Mouse (Mus musculus) forebrain, embryonic 14.5 days (tissue): ENCODE measurements around the gene B230307C23Rik. TPM values are rescaled to one million over a fixed set of nuclear protein-coding genes. Genes with fewer than 3 reads are reported as not detected.

Experiments
- ATAC-seq: fragments of 200-750 bp; cut with Nextera tagmentation; 2 replicates; pipeline ENCODE4 v1.8.0; 2017; ENCODE audit warnings: mild to moderate bottlenecking, moderate library complexity
- DNase-seq: peaks from one replicate; pipeline ENCODE4 v3.0.0-alpha.2; 2015; ENCODE audit warnings: low spot score
- H3K27ac ChIP-seq: fragments of 300-500 bp; sonication (generic); 2 replicates; pipeline ENCODE4 v1.5.1; 2014; ENCODE audit warnings: low read depth, mild to moderate bottlenecking, control low read depth, low read length, moderate library complexity
- H3K27me3 ChIP-seq: fragments of 300-500 bp; sonication (generic); replicated peaks from 2 replicates; pipeline ENCODE4 v1.6.1; 2014; ENCODE audit warnings: low read length, control low read depth, mixed read lengths; ENCODE audit not compliant: control insufficient read depth, insufficient read depth
- H3K36me3 ChIP-seq: fragments of 300-500 bp; sonication (generic); 2 replicates; pipeline ENCODE4 v1.6.1; 2014; ENCODE audit warnings: low read length, control low read depth; ENCODE audit not compliant: control insufficient read depth, insufficient read depth
- H3K4me1 ChIP-seq: fragments of 300-500 bp; sonication (generic); 2 replicates; pipeline ENCODE4 v1.6.1; 2014; ENCODE audit warnings: antibody characterized with exemption, low read length, control low read depth; ENCODE audit not compliant: control insufficient read depth, insufficient read depth
- H3K4me2 ChIP-seq: fragments of 300-500 bp; sonication (generic); 2 replicates; pipeline ENCODE4 v1.6.1; 2014; ENCODE audit warnings: mild to moderate bottlenecking, control low read depth, low read length
- H3K4me3 ChIP-seq: fragments of 300-500 bp; sonication (generic); 2 replicates; pipeline ENCODE4 v1.5.1; 2014; ENCODE audit warnings: low read depth, low read length, control low read depth
- H3K9ac ChIP-seq: fragments of 300-500 bp; sonication (generic); 2 replicates; pipeline ENCODE4 v1.6.1; 2014; ENCODE audit warnings: mild to moderate bottlenecking, low read length, control low read depth, moderate library complexity
- H3K9me3 ChIP-seq: fragments of 300-500 bp; sonication (generic); replicated peaks from 2 replicates; pipeline ENCODE4 v1.6.1; 2016; ENCODE audit warnings: low read length, control low read depth, mixed read lengths; ENCODE audit not compliant: control insufficient read depth
- WGBS: fragments of 180-500 bp; shearing (Covaris S2); extraction: QIAGEN DNeasy Blood & Tissue Kit; methylation state at CpG from one replicate; pipeline ENCODE4 v1.1.7; 2014; 5-methylcytosine and 5-hydroxymethylcytosine counted together
- polyA plus RNA-seq: library from polyadenylated mRNA; unstranded; fragments of >200 nt; fragmentation: Nextera tagmentation; extraction: Ambion mirVana; gene quantifications from 2 replicates; pipeline ENCODE4 v1.2.1, GENCODE M21; 2014

Gene B230307C23Rik
- 27.3 and 31.0 TPM in 2 replicates for polyA plus RNA-seq

DNA sequence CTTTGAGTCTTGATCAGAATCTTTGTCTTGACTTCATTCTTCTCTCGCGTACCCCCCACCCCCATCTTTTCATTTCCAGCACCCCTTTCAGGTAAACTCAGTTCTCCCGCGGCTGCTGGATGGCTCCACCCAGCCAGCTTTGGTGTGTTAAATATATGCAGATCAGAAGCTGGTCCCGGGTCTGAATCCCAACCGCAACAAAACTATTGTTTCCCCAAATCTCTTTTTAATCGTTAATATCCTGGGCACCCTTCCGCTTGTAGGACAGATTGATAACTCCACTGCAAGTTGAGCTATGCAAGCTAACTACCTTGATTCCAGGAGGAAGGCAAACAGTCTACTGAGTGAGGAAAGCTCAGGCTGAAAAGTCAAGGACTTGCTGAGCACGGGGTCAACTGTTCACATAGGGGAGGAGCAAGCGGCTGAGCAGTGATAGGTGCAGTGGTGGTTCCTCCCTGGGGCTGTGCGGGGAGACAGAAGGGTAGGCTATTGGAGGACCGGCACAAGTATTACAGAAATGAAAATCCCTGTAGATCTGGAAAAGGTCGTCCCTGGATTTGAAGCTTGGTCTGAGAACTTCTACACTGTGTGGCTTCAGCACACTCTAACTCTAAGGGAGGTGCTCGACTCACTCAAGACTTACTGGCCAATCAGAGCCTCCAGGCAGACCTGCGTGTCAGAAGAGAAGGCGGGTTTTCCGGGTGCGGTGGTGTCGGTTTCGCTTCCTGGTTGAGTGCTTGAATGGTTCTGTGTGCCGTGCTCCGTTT, at the start of gene B230307C23Rik:
TSS of gene B230307C23Rik (plus strand) at position 700 of the 767 bp plus-strand sequence.
- peak within 1 kb of the TSS; percentile 60 for H3K4me2 ChIP-seq
- H3K4me1 ChIP-seq, result peaks cover 13% of the 10 kb centered on the region; the same call in 1 of the 2 replicates
- H3K4me3 ChIP-seq, result peak within 1 kb of the TSS; percentile 50
- DNase-seq, result peak; percentile 92
- H3K36me3 ChIP-seq, result no peaks in the 10 kb centered on the region
- H3K9me3 ChIP-seq, result no peaks in the 10 kb centered on the region
- 2% methylated on average over 22 of the region's 22 CpGs for WGBS
- H3K27ac ChIP-seq, result no peak within 1 kb of the TSS
- peak within 1 kb of the TSS; percentile 61 for H3K9ac ChIP-seq
- H3K27me3 ChIP-seq, result no peaks in the 10 kb centered on the region
- peak; percentile 99 for ATAC-seq

DNA sequence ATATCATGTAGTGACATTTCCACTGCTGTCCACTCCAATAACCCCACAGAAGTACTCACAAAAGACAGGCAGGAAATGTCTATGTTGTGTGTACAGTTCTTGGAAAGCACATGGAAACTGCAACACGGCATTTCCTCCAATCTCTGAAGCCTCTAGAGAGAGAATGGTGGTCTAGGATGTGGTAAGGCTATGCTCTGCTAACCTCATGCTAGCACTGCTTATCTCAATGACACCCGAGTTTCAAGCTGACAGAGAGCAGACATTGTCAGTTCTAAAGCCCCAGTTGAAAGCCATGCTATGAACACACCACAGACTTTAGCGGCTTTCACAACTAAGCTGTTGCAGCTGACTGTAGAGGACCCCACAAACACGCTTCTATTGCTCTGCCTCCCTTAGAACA, 48.3 kb upstream of the B230307C23Rik start:
- Histone ChIP-seq H3K27me3 (no peaks in the 10 kb centered on the region), H3K36me3 (peaks cover 47% of the 10 kb centered on the region)

GRCm38 (mm10) chr16:97950061-97950460, 47.1 kb upstream of the B230307C23Rik start:
- ATAC-seq, result no peak
- Histone ChIP-seq H3K4me2 (no peak overlapping the region), H3K9ac (no peak overlapping the region), H3K36me3 (peaks cover 56% of the 10 kb centered on the region), H3K27ac (no peak overlapping the region), H3K4me1 (no peaks in the 10 kb centered on the region), H3K27me3 (no peaks in the 10 kb centered on the region), H3K4me3 (no peak overlapping the region), H3K9me3 (no peaks in the 10 kb centered on the region)
- 95% methylated on average over 8 of the region's 8 CpGs for WGBS
- DNase-seq, result no peak

More for the DNA sequence above, 48.3 kb upstream of the B230307C23Rik start:
- Histone ChIP-seq H3K4me1 (no peaks in the 10 kb centered on the region), H3K9me3 (no peaks in the 10 kb centered on the region), H3K4me3 (no peak overlapping the region), H3K9ac (no peak overlapping the region), H3K27ac (no peak overlapping the region), H3K4me2 (no peak overlapping the region)
- ATAC-seq, result no peak
- DNase-seq, result no peak
- WGBS, result 81% methylated on average over 4 of the region's 4 CpGs

DNA sequence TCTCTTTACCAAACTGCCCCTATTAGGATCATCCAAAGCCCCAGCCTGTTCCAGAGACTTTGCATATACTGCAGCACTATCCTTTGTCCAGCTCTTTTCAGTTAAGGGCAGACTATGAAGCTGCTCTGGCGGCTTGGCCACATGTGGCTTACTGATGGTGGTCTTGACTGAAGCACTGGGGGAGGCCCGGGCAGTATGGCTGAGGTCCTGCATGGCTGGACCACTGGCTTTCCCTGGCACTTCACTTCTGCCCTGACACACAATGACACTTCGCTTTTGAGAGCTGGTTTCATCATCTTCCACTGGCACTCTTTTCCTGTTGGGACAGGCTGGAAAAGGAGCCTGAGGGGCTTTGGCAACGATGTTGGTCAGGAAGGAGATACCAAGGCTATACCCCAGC, 44.7 kb upstream of the B230307C23Rik start:
- Histone ChIP-seq H3K36me3 (peaks cover 67% of the 10 kb centered on the region), H3K9me3 (no peaks in the 10 kb centered on the region), H3K4me1 (no peaks in the 10 kb centered on the region), H3K4me3 (no peak overlapping the region), H3K27me3 (no peaks in the 10 kb centered on the region), H3K9ac (no peak overlapping the region), H3K4me2 (no peak overlapping the region), H3K27ac (no peak overlapping the region)
- WGBS, result 94% methylated on average over 4 of the region's 4 CpGs
- DNase-seq (no peak), ATAC-seq (no peak)

DNA sequence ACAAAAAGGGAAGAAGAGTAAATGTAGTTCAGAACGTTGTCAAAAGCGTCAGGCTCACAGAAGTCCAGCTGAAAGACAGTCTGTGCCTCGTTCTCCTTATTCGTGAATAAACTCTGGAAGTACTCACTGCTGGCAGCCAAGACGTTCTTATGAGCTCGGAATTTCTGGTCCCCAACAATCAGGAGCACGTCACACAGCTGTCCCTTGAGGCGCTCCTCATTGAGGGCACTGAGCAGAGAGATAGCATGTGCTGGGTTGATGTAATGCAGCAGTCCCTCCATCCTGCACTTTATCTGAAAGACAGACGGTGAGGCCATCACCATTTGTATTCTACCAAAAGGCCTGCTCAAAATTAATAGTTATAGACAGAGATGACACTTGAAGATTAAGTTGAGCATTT, 44.3 kb upstream of the B230307C23Rik start:
- Histone ChIP-seq H3K27me3 (no peaks in the 10 kb centered on the region), H3K9ac (no peak overlapping the region), H3K4me1 (no peaks in the 10 kb centered on the region), H3K36me3 (peaks cover 67% of the 10 kb centered on the region), H3K27ac (no peak overlapping the region), H3K4me3 (no peak overlapping the region), H3K4me2 (no peak overlapping the region), H3K9me3 (no peaks in the 10 kb centered on the region)
- WGBS, result 87% methylated on average over 9 of the region's 9 CpGs
- no peak for ATAC-seq
- DNase-seq, result no peak

DNA sequence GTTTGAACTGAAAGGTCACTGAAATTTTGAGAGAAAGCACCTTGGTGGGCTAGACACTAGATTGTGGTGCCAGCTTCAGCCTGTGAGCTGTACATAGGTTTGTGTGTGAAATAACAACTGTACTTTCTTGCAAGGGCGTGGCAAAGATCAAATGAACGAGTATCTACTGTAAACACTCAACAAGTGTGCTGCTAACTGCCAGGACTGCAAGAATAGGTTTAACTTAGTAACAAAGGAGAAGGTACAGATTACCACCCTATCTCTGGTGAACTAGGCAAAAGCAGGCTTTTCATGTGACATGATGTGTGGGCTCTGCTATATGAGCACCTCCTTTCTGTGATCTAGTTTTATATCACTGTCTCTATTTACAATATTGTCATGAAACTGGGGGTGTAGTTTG, 43.8 kb upstream of the B230307C23Rik start:
- Histone ChIP-seq H3K9me3 (no peaks in the 10 kb centered on the region), H3K4me1 (no peaks in the 10 kb centered on the region), H3K27me3 (no peaks in the 10 kb centered on the region), H3K27ac (no peak overlapping the region), H3K4me3 (no peak overlapping the region), H3K9ac (no peak overlapping the region), H3K36me3 (peaks cover 67% of the 10 kb centered on the region), H3K4me2 (no peak overlapping the region)
- DNase-seq, result no peak
- WGBS, result 95% methylated on average over 2 of the region's 2 CpGs
- no peak for ATAC-seq

- WGBS, result 86% methylated on average over 2 of the region's 2 CpGs
- no peak for ATAC-seq
- no peak overlapping the region for H3K4me2 ChIP-seq
- no peak overlapping the region for H3K27ac ChIP-seq
- H3K9me3 ChIP-seq, result no peaks in the 10 kb centered on the region
- H3K4me3 ChIP-seq, result no peak overlapping the region
- DNase-seq, result no peak
- H3K36me3 ChIP-seq, result peaks cover 47% of the 10 kb centered on the region
- H3K27me3 ChIP-seq, result no peaks in the 10 kb centered on the region
- H3K4me1 ChIP-seq, result 0 out of 2 replicates have a peak, but pooled peaks cover 2% of the 10 kb centered on the region
- H3K9ac ChIP-seq, result no peak overlapping the region
Observed at GRCm38 (mm10) chr16:97956011-97956410, 41.1 kb upstream of the B230307C23Rik start.

DNA sequence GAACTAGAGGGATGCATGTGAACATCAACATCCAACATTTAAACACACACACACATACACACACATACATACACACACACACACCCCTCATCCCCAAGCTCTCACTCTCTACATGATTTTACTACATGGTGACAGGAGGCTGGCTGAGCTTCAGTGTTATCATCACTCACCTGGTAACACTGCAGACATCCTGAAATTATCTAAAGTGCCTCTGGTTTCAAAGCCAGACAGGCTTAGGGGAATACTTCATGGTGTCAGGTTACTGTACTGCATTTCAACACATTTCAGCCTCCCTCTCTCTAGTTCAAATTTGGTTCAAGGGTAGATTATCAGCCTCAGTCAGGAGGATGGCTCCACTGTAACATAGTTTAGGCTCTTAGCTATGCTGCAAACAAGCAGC, 39.5 kb upstream of the B230307C23Rik start:
- Histone ChIP-seq H3K27ac (no peak overlapping the region), H3K4me2 (no peak overlapping the region), H3K9ac (no peak overlapping the region), H3K4me3 (no peak overlapping the region), H3K36me3 (peaks cover 31% of the 10 kb centered on the region), H3K9me3 (no peaks in the 10 kb centered on the region), H3K4me1 (peaks cover 8% of the 10 kb centered on the region; the same call in 1 of the 2 replicates), H3K27me3 (no peaks in the 10 kb centered on the region)
- DNase-seq (no peak), ATAC-seq (no peak)

- peaks cover 23% of the 10 kb centered on the region for H3K36me3 ChIP-seq
- no peak overlapping the region for H3K9ac ChIP-seq
- ATAC-seq (no peak), DNase-seq (no peak)
- H3K9me3 ChIP-seq, result no peaks in the 10 kb centered on the region
- no peak overlapping the region for H3K27ac ChIP-seq
- no peak overlapping the region for H3K4me3 ChIP-seq
- H3K4me2 ChIP-seq, result no peak overlapping the region
- H3K27me3 ChIP-seq, result no peaks in the 10 kb centered on the region
- H3K4me1 ChIP-seq, result peaks cover 8% of the 10 kb centered on the region; the same call in 1 of the 2 replicates
Observed at GRCm38 (mm10) chr16:97958401-97958973, 38.6 kb upstream of the B230307C23Rik start.
